Mouse (Mus musculus) megakaryocyte, embryonic 14.5 days (primary cell): ENCODE data around the gene Stra8. TPM values are rescaled to one million over a fixed set of nuclear protein-coding genes. Genes with fewer than 3 reads are reported as not detected.

Source experiments
- H3K27me3 ChIP-seq: replicated peaks from 2 replicates; pipeline ENCODE3; 2012; ENCODE audit warnings: inconsistent platforms
- H3K36me3 ChIP-seq: replicated peaks from 2 replicates; pipeline ENCODE3; 2012; ENCODE audit warnings: low read length, inconsistent platforms, mixed read lengths
- H3K4me1 ChIP-seq: 2 replicates; pipeline ENCODE4 v1.6.1; 2012; ENCODE audit warnings: inconsistent platforms
- H3K4me3 ChIP-seq: replicated peaks from 2 replicates; pipeline ENCODE3; 2012; ENCODE audit warnings: moderate library complexity, mild to moderate bottlenecking, inconsistent platforms
- H3K9me3 ChIP-seq: 2 replicates; pipeline ENCODE4 v1.6.1; 2012; ENCODE audit warnings: inconsistent platforms
- FLI1 ChIP-seq: IDR thresholded peaks from 2 replicates; pipeline ENCODE4 v1.6.1; 2012; ENCODE audit warnings: low read length, inconsistent platforms, mixed read lengths
- GATA1 ChIP-seq: IDR thresholded peaks from 3 replicates; pipeline ENCODE4 v1.6.1; 2012; ENCODE audit warnings: mixed read lengths, low read length, inconsistent platforms, borderline replicate concordance
- polyA plus RNA-seq: library from polyadenylated mRNA; stranded (reverse); fragments of >175 nt; gene quantifications from 2 replicates; pipeline ENCODE4 v1.2.3, GENCODE M21; 2012; ENCODE audit warnings: low replicate concordance; ENCODE audit not compliant: insufficient read depth

Stra8 gene
- polyA plus RNA-seq, 1 experiment: not detected

DNA sequence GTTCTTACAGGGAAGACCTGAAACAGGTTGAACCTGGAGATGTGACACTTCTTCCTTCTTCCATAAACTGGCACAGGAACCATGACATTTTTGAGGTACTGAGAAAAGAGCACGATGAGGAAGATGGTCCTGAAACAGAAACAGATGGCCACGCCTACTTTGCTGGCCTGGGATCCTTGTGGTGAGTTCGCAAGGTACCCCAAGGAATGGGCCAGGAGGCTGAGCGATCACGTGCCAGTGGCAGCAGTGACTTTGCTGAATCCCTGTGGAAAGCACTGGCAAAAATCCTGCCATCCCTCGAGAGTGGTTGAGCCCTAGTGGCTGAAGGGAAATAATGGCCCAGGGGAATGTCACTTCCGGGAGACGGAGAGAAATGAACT lies 35.9 kb downstream of the Stra8 start:
- no peaks in the 10 kb centered on the region for H3K9me3 ChIP-seq
- peak overlapping the region; percentile 31 for H3K4me3 ChIP-seq
- H3K36me3 ChIP-seq: no peaks in the 10 kb centered on the region
- peaks cover 24% of the 10 kb centered on the region for H3K27me3 ChIP-seq
- peaks cover 30% of the 10 kb centered on the region for H3K4me1 ChIP-seq
- TF ChIP-seq GATA1: no peak

DNA sequence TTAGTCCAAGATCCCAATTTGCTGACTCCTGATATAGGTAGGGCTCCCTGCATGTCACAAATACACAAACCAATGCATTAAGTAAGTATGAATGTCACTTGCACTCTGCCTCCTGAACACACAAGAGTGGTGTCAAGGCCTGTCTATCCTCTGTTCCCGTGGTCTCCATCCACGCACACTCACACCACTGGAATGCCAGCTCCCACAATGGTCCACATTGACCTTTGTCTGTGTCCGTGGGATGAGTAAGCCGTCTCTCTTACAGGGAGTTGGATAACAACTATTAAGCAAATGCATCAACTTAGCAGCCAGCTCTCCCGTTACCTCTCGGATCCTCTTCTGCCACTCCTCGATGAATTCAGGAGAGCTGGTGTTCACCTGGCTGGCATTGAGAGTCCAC lies 39.2 kb downstream of the Stra8 start:
- Histone ChIP-seq H3K27me3 (peaks cover 21% of the 10 kb centered on the region), H3K4me3 (no peak overlapping the region), H3K4me1 (peaks cover 17% of the 10 kb centered on the region), H3K9me3 (no peaks in the 10 kb centered on the region), H3K36me3 (no peaks in the 10 kb centered on the region)
- TF ChIP-seq FLI1 (no peak), GATA1 (no peak)

- H3K4me1 ChIP-seq: peaks cover 18% of the 10 kb centered on the region
- no peaks in the 10 kb centered on the region for H3K36me3 ChIP-seq
- peaks cover 4% of the 10 kb centered on the region for H3K9me3 ChIP-seq
- H3K27me3 ChIP-seq: peaks cover 10% of the 10 kb centered on the region
- no peak overlapping the region for H3K4me3 ChIP-seq
- TF ChIP-seq GATA1 (no peak), FLI1 (no peak)
Observed at GRCm38 (mm10) chr6:34964550-34964949, 44.6 kb downstream of the Stra8 start.

DNA sequence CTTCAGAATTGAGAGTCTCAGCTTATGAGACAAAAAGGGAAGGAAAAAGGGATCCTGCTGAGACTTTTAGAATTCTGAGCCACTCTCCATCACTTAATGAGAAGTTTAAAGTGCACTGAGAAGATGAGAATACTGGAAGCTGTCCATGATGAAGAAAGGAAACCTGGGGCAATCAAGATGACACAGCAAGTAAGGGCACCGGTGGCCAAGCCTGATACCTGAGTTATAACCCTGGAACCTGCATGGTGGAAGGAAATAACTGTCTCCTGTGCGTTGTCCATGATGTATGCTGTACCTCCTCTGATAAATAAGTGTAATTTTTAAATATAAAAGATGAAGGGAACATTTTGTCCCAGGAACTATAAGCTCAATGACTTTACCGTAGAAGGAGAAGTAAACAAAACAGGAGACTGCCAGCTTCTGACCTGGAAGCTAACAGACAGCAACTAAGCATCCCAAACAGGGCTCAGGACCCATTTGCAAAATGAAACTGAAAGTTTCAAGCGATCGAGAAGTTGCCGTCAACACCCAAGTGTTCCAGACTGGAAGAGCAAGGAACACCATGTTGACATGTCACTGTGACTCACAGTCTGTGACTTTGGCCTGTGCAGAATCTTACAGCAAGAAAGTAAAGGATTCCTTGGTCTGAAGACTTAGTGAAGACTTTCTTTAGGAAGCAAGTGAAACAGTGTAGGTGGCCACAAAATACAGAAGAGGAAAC lies 46.0 kb downstream of the Stra8 start:
- Histone ChIP-seq H3K27me3 (peaks cover 3% of the 10 kb centered on the region), H3K4me1 (peaks cover 18% of the 10 kb centered on the region), H3K36me3 (no peaks in the 10 kb centered on the region), H3K4me3 (peak overlapping the region; percentile 85), H3K9me3 (peaks cover 4% of the 10 kb centered on the region)
- TF ChIP-seq FLI1 (no peak), GATA1 (no peak)

- Histone ChIP-seq H3K4me1 (peaks cover 10% of the 10 kb centered on the region), H3K27me3 (peaks cover 4% of the 10 kb centered on the region), H3K9me3 (peaks cover 4% of the 10 kb centered on the region), H3K4me3 (no peak overlapping the region), H3K36me3 (no peaks in the 10 kb centered on the region)
- TF ChIP-seq GATA1: no peak
- no peak for TF ChIP-seq FLI1
Observed at GRCm38 (mm10) chr6:34971181-34971580, 51.2 kb downstream of the Stra8 start.

- Histone ChIP-seq H3K27me3 (peaks cover 28% of the 10 kb centered on the region), H3K9me3 (peaks cover 4% of the 10 kb centered on the region; the same call in 1 of the 2 replicates), H3K36me3 (no peaks in the 10 kb centered on the region), H3K4me1 (peaks cover 4% of the 10 kb centered on the region; the same call in 1 of the 2 replicates), H3K4me3 (no peak overlapping the region)
- TF ChIP-seq FLI1 (no peak), GATA1 (no peak)
Observed at GRCm38 (mm10) chr6:34979291-34979690, 59.3 kb downstream of the Stra8 start.

GRCm38 (mm10) chr6:34980661-34981060 lies 60.7 kb downstream of the Stra8 start:
- H3K36me3 ChIP-seq: no peaks in the 10 kb centered on the region
- TF ChIP-seq FLI1 (no peak), GATA1 (no peak)
- H3K27me3 ChIP-seq: peaks cover 33% of the 10 kb centered on the region
- H3K9me3 ChIP-seq: peaks cover 4% of the 10 kb centered on the region; the same call in 1 of the 2 replicates
- H3K4me3 ChIP-seq: no peak overlapping the region
- H3K4me1 ChIP-seq: peaks cover 4% of the 10 kb centered on the region; the same call in 1 of the 2 replicates

GRCm38 (mm10) chr6:34987085-34987645 lies 67.2 kb downstream of the Stra8 start:
- no peaks in the 10 kb centered on the region for H3K36me3 ChIP-seq
- TF ChIP-seq FLI1: no peak
- no peak for TF ChIP-seq GATA1

GRCm38 (mm10) chr6:34988081-34988761 lies 68.3 kb downstream of the Stra8 start, which contains the start of gene Slc23a4:
TSS of gene Slc23a4 (minus strand) at chr6:34988404.
- Histone ChIP-seq H3K36me3 (no peaks in the 10 kb centered on the region), H3K9me3 (no peaks in the 10 kb centered on the region), H3K27me3 (peaks cover 48% of the 10 kb centered on the region), H3K4me1 (peaks cover 15% of the 10 kb centered on the region), H3K4me3 (peak within 1 kb of the TSS; percentile 80)
- no peak for TF ChIP-seq GATA1
- no peak for TF ChIP-seq FLI1

More at GRCm38 (mm10) chr6:34987085-34987645, 67.2 kb downstream of the Stra8 start:
- Histone ChIP-seq H3K4me1 (peaks cover 15% of the 10 kb centered on the region), H3K9me3 (no peaks in the 10 kb centered on the region), H3K27me3 (peaks cover 42% of the 10 kb centered on the region), H3K4me3 (no peak overlapping the region)

Other genes with a start within 250 kb of the Stra8 start
- gene Agbl3, start 139.7 kb upstream of the Stra8 start, polyA plus RNA-seq: 1.2 and 2.9 TPM in 2 replicates
- gene Tmem140, start 57.0 kb upstream of the Stra8 start, polyA plus RNA-seq: 5.5 and 11.5 TPM in 2 replicates
- 14.0 and 14.5 TPM in 2 replicates for gene Cyren, start 42.1 kb upstream of the Stra8 start, polyA plus RNA-seq
- gene Wdr91, start 9.3 kb upstream of the Stra8 start, polyA plus RNA-seq: 13.0 and 28.5 TPM in 2 replicates
- 0.40 TPM in 1 of 2 replicates, not detected in the other for gene Slc23a4, start 68.2 kb downstream of the Stra8 start, polyA plus RNA-seq
- 2.9 and 6.3 TPM in 2 replicates for gene Cnot4, start 213.6 kb downstream of the Stra8 start, polyA plus RNA-seq